Mouse (Mus musculus): ENCODE measurements around the gene Smad3. TPM values are rescaled to one million over a fixed set of nuclear protein-coding genes. Genes with fewer than 3 reads are reported as not detected.

Smad3 gene
- polyA plus RNA-seq, 1 experiment, result 21.6 TPM

DNA sequence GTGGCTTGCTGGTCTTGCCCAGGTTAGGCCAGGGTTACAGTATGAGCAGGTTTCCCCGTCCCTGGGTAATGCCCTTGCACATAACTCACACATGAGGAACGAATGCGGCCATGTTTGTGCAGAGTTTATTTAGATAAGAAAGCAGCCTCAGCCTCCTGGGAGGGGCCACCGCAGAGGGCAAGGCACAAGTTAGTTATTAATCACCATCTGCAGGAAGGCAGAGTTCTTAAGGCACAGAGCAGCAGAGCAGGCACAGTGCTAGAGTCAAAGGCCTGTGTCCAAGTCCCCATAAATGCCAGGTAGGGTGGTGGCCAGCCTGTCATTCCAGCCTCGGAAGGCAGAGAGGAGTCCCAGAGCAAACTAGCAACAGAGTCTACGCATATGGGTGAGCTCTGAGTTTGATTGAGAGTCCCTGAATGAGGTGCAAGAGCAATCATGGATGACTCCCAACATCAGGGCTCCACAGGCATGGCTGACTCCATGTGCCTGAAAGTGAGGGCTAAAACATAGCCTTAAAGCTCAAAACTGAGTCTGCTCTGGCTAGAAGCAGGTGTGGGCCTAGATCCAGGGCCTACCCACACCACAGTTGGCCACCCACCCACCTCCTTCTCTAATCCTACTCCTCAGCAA, 17.2 kb upstream of the Smad3 start:
- H3K4me1 ChIP-seq (ENCODE audit: control insufficient read depth, insufficient read depth, insufficient read length, low read length), result peaks cover 27% of the 10 kb centered on the region
- H3K36me3 ChIP-seq (ENCODE audit: control insufficient read depth, insufficient read depth, low read length), result no peaks in the 10 kb centered on the region
- TF ChIP-seq CTCF (IDR thresholded peaks at IDR 0.05; ENCODE audit: extremely low read depth, insufficient read length, insufficient replicate concordance, low read depth, low read length) (no peak), POLR2A (IDR thresholded peaks at IDR 0.05; ENCODE audit: low read depth, low read length) (peak; percentile 55; the same call in 1 of the 2 replicates)
- WGBS, result 19% methylated on average over 6 of the region's 6 CpGs
- no peaks in the 10 kb centered on the region for H3K27me3 ChIP-seq (ENCODE audit: control insufficient read depth, insufficient read depth, low read length)
- H3K4me3 ChIP-seq (ENCODE audit: low read depth, low read length), result no peak overlapping the region
- peak overlapping the region; percentile 97 for H3K27ac ChIP-seq (ENCODE audit: insufficient read depth, low read depth, low read length)

DNA sequence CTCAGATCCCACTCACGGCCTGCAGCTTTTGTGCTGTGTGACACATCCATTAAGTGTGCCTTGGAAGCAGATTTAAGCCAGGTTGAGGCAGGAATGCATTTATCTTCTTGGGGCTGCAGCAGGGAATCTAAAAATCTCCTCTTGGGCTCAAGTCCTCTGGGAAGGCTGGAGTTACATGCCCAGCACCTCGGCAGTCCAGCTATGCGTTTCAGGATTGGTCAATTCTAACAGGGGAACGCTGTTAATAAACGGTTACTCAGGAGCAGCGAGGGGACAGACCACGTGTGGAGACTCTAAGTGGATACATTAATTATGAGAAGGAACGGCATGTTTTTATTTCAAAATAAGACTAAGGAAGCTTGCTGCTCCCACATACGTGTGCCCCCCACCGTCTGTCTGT, 14.7 kb upstream of the Smad3 start:
- Histone ChIP-seq H3K4me1 (ENCODE audit: control insufficient read depth, insufficient read depth, insufficient read length, low read length) (peaks cover 24% of the 10 kb centered on the region), H3K36me3 (ENCODE audit: control insufficient read depth, insufficient read depth, low read length) (no peaks in the 10 kb centered on the region), H3K4me3 (ENCODE audit: low read depth, low read length) (no peak overlapping the region), H3K27ac (ENCODE audit: insufficient read depth, low read depth, low read length) (no peak overlapping the region), H3K27me3 (ENCODE audit: control insufficient read depth, insufficient read depth, low read length) (no peaks in the 10 kb centered on the region)
- TF ChIP-seq CTCF (IDR thresholded peaks at IDR 0.05; ENCODE audit: extremely low read depth, insufficient read length, insufficient replicate concordance, low read depth, low read length) (no peak), POLR2A (IDR thresholded peaks at IDR 0.05; ENCODE audit: low read depth, low read length) (no peak)
- 80% methylated on average over 10 of the region's 10 CpGs for WGBS

DNA sequence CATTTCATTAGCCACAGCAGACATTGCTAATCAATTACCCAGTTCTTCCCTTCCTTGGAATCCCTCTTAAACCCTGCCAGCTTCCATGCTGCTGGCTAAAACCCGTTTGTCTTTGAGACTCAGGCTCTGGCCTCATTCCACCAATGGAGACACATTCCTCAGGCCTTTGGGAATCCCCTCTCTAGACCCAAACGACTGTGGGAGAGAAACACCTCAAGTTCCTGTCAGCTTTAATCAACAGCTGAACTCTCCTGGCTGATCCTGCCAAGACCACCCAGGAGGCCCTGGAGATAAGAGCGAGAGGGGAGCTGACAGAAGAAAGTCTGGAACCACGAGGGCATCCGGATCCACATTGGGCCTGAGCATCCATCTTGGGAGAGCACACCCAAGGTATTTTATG, 13.9 kb upstream of the Smad3 start:
- H3K36me3 ChIP-seq (ENCODE audit: control insufficient read depth, insufficient read depth, low read length), result no peaks in the 10 kb centered on the region
- TF ChIP-seq CTCF (IDR thresholded peaks at IDR 0.05; ENCODE audit: extremely low read depth, insufficient read length, insufficient replicate concordance, low read depth, low read length) (no peak), POLR2A (IDR thresholded peaks at IDR 0.05; ENCODE audit: low read depth, low read length) (no peak)

DNA sequence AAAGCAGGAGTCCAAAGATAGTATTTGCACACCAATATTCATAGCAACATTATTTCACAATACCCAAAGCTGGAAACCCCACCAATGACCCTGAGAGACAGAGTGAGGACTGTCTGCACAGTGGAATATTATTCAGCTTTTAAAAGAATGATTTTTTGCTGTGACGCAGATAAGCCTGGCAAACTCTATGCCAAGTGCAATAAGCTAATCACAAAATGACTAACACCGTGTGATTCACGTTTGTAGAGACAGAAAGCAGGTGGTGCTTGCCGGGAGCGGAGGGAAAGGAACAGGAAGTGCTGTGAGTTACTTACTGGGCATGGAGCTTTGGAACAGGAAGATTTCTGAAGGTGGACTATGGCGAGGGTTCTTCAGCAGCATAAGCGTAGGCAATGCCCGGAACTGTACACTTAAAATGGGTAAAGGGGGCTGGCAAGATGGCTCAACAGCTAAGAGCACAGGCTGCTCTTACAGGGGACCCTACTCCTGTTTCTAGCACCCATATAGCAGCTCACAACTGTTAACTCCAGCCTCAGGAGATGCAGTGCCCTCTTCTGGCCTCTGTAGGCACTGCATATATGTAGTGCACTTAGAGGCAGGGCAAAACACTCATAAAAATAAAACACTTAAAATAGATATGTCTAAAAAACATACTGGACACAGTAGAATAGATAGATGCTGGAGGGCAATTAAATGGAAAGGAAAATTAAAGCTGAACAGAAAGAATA, 3.7 kb upstream of the Smad3 start:
- WGBS, result 28% methylated on average over 8 of the region's 8 CpGs
- no peaks in the 10 kb centered on the region for H3K36me3 ChIP-seq (ENCODE audit: control insufficient read depth, insufficient read depth, low read length)
- peaks cover 23% of the 10 kb centered on the region for H3K4me1 ChIP-seq (ENCODE audit: control insufficient read depth, insufficient read depth, insufficient read length, low read length)
- TF ChIP-seq CTCF (IDR thresholded peaks at IDR 0.05; ENCODE audit: extremely low read depth, insufficient read length, insufficient replicate concordance, low read depth, low read length) (peak; percentile 58; the same call in 1 of the 2 replicates), POLR2A (IDR thresholded peaks at IDR 0.05; ENCODE audit: low read depth, low read length) (no peak)
- no peak overlapping the region for H3K4me3 ChIP-seq (ENCODE audit: low read depth, low read length)
- peak overlapping the region; percentile 99 for H3K27ac ChIP-seq (ENCODE audit: insufficient read depth, low read depth, low read length)
- no peaks in the 10 kb centered on the region for H3K27me3 ChIP-seq (ENCODE audit: control insufficient read depth, insufficient read depth, low read length)

More for the DNA sequence above, 13.9 kb upstream of the Smad3 start:
- Histone ChIP-seq H3K4me3 (ENCODE audit: low read depth, low read length) (no peak overlapping the region), H3K4me1 (ENCODE audit: control insufficient read depth, insufficient read depth, insufficient read length, low read length) (peaks cover 24% of the 10 kb centered on the region), H3K27me3 (ENCODE audit: control insufficient read depth, insufficient read depth, low read length) (no peaks in the 10 kb centered on the region), H3K27ac (ENCODE audit: insufficient read depth, low read depth, low read length) (no peak overlapping the region)
- WGBS, result 69% methylated on average over 5 of the region's 5 CpGs

DNA sequence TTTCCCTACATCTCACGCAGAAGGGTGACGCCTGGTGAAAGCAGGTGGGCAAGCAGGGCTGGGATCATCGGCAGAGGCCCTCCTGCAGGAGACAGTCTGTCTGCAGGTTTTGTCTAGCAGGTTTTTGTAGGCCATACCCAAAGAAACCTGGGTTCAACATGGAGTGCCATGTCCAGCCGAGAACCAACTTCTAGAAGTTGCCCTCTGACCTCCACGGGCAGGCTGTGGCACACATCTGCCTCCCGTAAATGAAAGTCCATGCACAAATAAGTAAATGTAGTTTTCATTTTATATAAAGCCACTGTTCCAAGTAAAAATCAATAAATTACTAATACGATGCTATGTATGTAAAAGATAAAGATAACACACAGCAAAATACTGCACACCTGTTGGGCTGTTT, 3.0 kb upstream of the Smad3 start:
- WGBS, result 25% methylated on average over 7 of the region's 7 CpGs
- peak overlapping the region; percentile 10; the same call in 1 of the 2 replicates for H3K4me3 ChIP-seq (ENCODE audit: low read depth, low read length)
- peaks cover 23% of the 10 kb centered on the region for H3K4me1 ChIP-seq (ENCODE audit: control insufficient read depth, insufficient read depth, insufficient read length, low read length)
- no peak for TF ChIP-seq CTCF (IDR thresholded peaks at IDR 0.05; ENCODE audit: extremely low read depth, insufficient read length, insufficient replicate concordance, low read depth, low read length)
- no peak for TF ChIP-seq POLR2A (IDR thresholded peaks at IDR 0.05; ENCODE audit: low read depth, low read length)
- H3K36me3 ChIP-seq (ENCODE audit: control insufficient read depth, insufficient read depth, low read length), result no peaks in the 10 kb centered on the region
- H3K27ac ChIP-seq (ENCODE audit: insufficient read depth, low read depth, low read length), result peak overlapping the region; percentile 99
- H3K27me3 ChIP-seq (ENCODE audit: control insufficient read depth, insufficient read depth, low read length), result no peaks in the 10 kb centered on the region

DNA sequence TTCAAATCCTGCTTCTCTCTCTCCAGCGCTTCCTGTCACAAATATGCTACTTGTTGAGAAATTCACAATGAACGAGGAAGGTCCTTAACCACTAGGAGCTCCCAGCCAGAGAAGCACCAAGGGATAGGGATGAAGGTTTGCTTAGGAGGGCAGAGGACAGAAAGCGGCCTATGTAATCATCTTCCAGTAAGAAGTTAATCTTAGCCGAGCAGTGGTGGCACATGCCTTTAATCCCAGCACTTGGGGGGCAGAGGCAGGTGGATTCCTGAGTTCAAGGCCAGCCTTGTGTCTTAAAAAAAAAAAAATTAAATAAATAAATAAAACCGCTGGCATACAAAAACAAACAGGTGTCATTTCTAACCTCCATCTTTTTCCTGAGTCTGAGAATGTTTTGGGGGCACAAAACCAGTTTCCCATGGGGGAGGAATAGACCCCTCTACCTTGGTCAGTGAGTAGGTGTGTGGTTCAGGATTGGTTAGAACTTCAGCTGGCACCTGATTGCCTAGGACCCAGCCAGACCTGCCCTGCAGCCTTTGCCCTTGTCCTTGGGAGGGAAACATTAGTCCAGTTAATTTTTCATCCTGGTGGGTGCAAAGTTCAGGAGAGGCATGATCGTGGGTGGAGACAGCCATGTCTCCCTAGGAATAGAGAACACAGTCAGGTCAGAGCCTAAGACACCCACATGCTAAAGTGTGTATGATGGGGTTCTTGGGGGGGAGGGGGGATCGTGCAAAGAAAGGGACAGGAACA, 2.4 kb upstream of the Smad3 start:
- H3K4me1 ChIP-seq (ENCODE audit: control insufficient read depth, insufficient read depth, insufficient read length, low read length), result peaks cover 26% of the 10 kb centered on the region
- H3K27ac ChIP-seq (ENCODE audit: insufficient read depth, low read depth, low read length), result peak overlapping the region; percentile 99
- no peaks in the 10 kb centered on the region for H3K27me3 ChIP-seq (ENCODE audit: control insufficient read depth, insufficient read depth, low read length)
- H3K4me3 ChIP-seq (ENCODE audit: low read depth, low read length), result peak overlapping the region; percentile 10; the same call in 1 of the 2 replicates
- no peaks in the 10 kb centered on the region for H3K36me3 ChIP-seq (ENCODE audit: control insufficient read depth, insufficient read depth, low read length)
- 30% methylated on average over 7 of the region's 7 CpGs for WGBS
- TF ChIP-seq POLR2A (IDR thresholded peaks at IDR 0.05; ENCODE audit: low read depth, low read length), result peak; percentile 26; the same call in 1 of the 2 replicates
- no peak for TF ChIP-seq CTCF (IDR thresholded peaks at IDR 0.05; ENCODE audit: extremely low read depth, insufficient read length, insufficient replicate concordance, low read depth, low read length)

Data from small intestine, adult 2 months (tissue).